Mouse (Mus musculus) CH12.LX (cell line): ENCODE measurements around the gene Pacs1.

ENCODE experiments used
- E2F4 ChIP-seq: IDR thresholded peaks from 2 replicates; pipeline ENCODE4 v1.6.1; 2011; ENCODE audit warnings: low read depth, low read length, improper control_type of control experiment; ENCODE audit not compliant: insufficient replicate concordance
- HCFC1 ChIP-seq: IDR thresholded peaks from 2 replicates; pipeline ENCODE4 v1.6.1; 2012; ENCODE audit warnings: low read depth, mild to moderate bottlenecking, inconsistent platforms, low read length, improper control_type of control experiment
- MAX ChIP-seq: IDR thresholded peaks from 2 replicates; pipeline ENCODE4 v1.6.1; 2011; ENCODE audit warnings: low read length, improper control_type of control experiment
- MEF2A ChIP-seq: IDR thresholded peaks from 2 replicates; pipeline ENCODE4 v1.6.1; 2014; ENCODE audit warnings: low read depth, mild to moderate bottlenecking, inconsistent platforms, low read length, improper control_type of control experiment, borderline replicate concordance
- POLR2AphosphoS2 ChIP-seq: IDR thresholded peaks from 2 replicates; pipeline ENCODE4 v1.6.1; 2011; ENCODE audit warnings: low read depth, low read length, improper control_type of control experiment
- TCF12 ChIP-seq: IDR thresholded peaks from 2 replicates; pipeline ENCODE4 v1.6.1; 2014; ENCODE audit warnings: low read depth, mild to moderate bottlenecking, inconsistent platforms, low read length, improper control_type of control experiment
- ZC3H11A ChIP-seq: IDR thresholded peaks from 2 replicates; pipeline ENCODE4 v1.6.1; 2012; ENCODE audit warnings: low read depth, mild to moderate bottlenecking, inconsistent platforms, low read length, improper control_type of control experiment

DNA sequence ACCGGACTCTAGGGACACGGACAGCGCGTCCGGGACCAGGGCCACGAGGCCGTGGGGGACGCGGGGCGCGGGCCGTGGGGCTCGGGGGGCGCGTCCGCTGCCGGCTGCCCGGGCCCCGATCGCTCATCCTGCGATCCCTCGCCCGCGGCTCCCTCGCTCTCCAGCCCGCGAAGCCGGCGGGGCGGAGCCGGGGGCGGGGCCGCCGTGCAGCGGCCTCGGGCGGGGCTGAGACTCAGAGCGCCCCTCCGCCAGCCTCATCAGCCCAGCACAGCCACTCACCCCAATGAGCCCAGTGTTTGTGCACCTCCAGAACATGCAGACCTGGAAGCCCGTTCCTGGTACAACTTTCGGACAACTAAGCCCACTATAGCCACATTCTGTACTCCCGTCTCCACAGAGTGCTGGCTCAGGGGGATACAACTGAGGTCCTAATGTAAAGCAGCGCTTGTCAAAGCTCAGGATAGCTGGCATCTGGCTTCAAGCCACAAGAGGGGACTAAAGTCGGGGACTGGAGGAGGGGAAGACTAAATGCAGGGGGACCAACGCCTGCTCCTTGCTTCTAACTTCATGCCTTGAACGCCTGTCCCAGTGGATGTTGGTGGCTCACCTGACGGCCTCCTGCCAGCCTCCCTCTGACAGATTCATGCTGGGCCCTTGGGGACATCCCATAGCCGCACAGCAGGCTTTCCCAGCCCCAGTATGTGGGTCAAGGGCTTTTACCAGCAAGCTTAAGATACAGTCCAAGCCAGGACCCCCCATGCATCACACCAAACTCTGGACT is 174.4 kb downstream of the Pacs1 start, which contains the start of gene Cnih2:
- TF ChIP-seq MEF2A: no peak
- no peak for TF ChIP-seq HCFC1
- no peak for TF ChIP-seq E2F4
- TF ChIP-seq POLR2AphosphoS2: no peak
- no peak for TF ChIP-seq MAX
- TF ChIP-seq TCF12: no peak
- no peak for TF ChIP-seq ZC3H11A
